Mouse (Mus musculus): ENCODE measurements around the gene Nucb1. TPM values are rescaled to one million over a fixed set of nuclear protein-coding genes. Genes with fewer than 3 reads are reported as not detected.
"Not testable (repeated sequence)": the region's sequence is repeated elsewhere in the genome, so short reads cannot be mapped to it uniquely, and the experiment has no call there.

Nucb1 gene
- total RNA-seq, 2 experiments from 2014 or later, result 144 to 151 TPM

DNA sequence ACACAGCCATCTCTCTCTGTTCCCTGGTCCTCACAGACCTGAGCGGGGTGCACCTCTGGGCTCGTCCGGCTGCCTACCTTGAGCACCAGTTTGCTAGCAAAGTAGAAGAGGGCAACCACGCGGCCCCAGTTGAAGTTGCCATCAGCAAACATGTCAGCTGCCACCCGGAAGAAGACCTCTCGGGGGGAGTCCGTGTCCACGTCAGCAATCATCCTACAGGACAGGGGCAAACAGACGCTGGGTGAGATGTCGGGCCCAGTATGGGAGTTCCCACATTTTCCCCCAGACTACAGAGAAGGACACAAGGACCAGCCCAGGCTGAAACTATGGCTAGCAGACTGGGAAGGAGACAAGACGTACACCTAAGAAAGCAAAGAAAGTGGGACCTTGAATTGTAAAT lies 45.1 kb downstream of the Nucb1 start:
- no peak for DNase-seq
- intact Hi-C loops (cut with DNase I), result no loop called here

DNA sequence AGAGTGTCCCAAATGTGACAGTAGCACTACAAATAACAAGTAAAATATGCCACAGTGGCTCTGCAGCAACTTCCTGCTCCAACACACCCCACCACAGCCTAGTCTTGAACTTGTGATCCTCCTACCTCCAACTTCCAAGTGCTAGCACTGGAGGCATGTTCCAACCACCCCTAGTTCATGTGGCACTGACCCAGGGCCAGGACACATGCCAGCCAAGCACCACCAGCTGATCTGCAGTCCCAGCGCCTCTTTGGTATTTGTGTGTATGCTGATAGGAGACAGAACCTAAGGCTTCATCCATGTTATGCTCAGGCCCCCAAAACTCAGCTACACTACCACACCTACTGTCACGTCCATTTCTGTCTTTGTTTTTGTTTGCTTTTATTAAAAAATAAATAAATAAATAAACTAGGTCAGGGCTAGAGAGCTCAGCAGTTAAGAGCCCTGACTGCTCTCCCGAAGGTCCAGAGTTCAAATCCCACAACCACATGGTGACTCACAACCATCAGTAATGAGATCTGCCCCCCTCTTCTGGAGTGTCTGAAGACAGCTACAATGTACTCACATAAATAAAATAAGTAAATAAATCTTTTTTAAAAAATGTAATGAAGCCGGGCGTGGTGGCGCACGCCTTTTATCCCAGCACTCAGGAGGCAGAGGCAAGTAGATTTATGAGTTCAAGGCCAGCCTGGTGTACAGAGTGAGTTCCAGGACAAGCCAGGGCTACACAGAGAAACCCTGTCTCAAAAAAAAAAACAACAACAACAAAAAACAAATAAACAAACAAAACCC lies 46.0 kb downstream of the Nucb1 start:
- intact Hi-C loops (cut with DNase I), result no loop called here

DNA sequence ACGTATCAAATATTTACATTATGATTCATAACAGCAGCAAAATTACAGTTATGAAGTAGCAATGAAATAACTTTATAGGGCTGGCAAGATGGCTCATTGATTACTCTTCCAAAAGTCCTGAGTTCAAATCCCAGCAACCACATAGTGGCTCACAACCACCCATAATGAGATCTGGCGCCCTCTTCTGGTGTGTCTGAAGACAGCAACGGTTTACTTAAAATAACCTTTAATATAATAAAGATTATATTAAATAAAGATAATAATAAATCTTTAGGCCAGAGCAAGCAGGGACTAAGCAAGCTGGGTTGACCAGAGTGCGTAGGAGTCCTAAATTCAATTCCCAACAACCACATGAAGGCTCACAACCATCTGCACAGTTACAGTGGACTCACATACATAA lies 47.3 kb downstream of the Nucb1 start:
- intact Hi-C loops (cut with DNase I); DNase-seq: not testable (repeated sequence)

More for the DNA sequence above, 46.0 kb downstream of the Nucb1 start:
- DNase-seq, result no peak

DNA sequence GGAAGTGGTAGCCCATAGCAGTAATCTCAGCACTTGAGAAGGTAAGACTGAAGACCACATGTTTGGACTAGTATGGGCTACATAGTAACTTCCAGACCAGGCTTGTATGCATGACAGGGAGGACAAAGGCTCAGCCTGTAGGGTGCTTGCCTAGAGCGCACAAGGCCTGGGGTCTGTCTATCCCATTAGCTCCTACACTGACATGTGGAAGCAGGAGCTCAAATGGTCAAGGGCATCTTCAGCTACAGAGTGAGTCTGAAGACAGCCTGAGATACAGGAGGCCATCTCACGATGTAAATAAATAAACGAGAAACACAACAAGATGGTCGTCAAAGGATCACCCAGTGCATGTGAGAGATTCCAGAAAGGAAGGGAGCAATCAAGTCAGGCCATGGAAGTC lies 47.9 kb downstream of the Nucb1 start:
- DNase-seq, result no peak
- intact Hi-C loops (cut with DNase I), result no loop called here

DNA sequence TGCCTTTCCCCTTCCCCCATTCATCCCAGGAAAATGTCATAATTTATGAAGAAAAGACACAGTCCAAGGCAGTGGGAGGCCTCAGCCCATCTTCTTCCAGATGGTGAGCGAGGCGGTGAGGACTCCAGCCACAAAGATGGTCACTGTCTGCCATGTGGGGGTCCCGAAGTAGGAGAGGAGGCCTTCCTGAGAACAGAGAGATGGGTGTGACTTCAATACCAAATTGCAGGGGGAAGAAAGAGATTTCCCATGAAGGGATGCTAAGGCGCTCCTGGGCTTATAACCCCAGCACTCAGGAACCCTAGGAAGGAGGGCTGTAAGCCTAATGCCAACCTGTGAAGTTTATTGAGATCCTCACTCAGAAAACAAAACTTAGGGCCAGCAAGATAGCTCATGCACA lies 48.4 kb downstream of the Nucb1 start:
- DNase-seq, result no peak
- intact Hi-C loops (cut with DNase I), result no loop called here

DNA sequence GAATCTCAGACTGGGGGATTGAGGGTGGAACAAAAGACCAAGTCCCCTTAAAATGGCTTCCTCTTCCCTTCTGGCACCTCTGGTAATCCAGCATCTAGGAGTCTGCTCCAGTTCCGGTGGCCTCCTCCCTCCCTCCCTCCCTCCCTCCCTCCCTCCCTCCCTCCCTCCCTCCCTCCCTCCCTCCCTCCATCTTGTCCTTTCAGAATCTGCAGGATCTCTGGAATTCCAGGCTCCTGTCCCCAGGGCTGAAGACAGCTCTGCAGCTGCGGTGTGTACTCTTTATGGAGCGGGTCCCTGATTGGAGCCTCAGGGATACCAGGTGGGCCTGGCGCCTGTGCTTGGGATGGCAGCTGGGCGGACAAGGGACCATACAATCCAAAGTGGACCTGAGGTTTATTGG lies 48.9 kb downstream of the Nucb1 start:
- intact Hi-C loops (cut with DNase I), result no loop called here

DNA sequence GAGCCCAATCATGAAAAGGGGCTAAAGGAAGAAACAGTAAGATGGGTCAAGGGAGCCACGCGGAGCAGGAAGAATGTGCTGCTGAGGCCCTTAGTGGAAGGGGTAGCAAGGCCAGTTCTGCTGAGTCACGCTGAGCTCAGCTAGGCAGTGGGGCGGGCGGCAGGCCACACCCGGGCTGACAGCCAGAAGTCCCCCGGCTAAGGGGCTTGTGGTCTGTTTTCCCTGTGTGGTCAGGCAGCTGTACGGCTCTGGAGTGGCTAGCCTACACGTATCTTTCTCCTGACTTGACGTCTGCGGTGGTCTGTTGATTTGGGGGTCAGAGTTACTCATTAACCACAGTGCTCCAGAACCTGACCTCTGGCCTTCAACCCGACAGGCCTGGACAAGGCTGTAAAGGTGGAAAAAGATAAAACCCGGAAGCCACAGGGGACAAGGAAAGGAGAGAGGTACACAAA lies 49.3 kb downstream of the Nucb1 start:
- DNase-seq, result peak; percentile 68 to 72
- intact Hi-C loops (cut with DNase I), result no loop called here

More for the DNA sequence above, 48.9 kb downstream of the Nucb1 start:
- no peak for DNase-seq

DNA sequence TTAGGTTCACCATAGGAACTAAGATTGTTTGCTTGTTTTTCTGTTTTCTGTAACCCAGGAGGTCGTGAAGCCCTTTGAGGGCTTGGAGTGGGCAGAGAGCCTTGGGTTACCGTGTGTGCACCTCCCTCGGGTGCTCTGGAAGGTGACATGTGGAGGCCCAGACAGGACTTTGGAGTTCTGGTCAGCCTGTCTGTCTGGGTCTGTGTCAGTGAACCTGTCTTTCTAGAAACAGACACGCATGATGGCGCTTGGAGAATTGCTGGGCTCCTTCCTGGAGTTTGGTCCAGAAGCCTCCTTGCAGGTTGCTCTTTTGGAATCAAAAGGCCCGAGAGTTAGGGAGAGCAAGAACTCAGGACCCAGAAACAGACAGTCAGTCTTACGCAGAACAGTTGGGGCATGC lies 49.8 kb downstream of the Nucb1 start:
- DNase-seq, result no peak
- intact Hi-C loops (cut with DNase I), result no loop called here

DNA sequence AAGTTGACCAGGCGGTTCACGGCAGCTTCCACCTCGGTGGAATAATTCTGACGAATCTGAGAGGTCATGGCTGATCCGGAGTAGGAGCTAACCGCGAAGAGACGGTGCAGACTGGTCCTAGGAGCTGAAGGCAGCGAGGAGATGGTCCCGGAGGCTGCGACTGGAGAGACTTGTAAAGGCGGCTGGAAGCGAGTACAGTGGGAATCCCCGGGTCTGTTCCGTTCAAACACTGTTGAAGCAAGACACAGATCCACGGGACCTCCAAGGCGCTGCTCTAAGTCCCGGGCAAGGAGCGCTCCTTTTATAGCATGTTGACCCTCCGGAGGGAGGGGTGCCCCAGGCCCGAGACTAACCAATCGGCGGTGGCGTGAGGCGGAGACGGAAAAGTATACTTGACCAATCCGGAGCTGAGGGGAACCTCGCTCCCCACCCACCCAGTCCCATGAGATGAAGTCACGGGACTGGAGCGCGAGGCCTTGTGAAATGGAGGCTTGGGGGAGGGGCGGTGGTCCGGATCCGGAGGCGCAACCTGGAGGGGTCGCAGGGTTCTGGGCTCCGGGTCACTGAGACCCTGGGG lies 50.6 kb downstream of the Nucb1 start, which contains the start of gene Ftl1:
Ftl1 (minus strand) TSS at position 321 of the 577 bp plus-strand sequence.
- peak; percentile 97 to 98 for DNase-seq
- intact Hi-C loops (cut with DNase I), result loop anchor here (2.0 kb wide), 1 partner anchor 25 kb away; the partner anchor contains the start of gene Gys1

DNA sequence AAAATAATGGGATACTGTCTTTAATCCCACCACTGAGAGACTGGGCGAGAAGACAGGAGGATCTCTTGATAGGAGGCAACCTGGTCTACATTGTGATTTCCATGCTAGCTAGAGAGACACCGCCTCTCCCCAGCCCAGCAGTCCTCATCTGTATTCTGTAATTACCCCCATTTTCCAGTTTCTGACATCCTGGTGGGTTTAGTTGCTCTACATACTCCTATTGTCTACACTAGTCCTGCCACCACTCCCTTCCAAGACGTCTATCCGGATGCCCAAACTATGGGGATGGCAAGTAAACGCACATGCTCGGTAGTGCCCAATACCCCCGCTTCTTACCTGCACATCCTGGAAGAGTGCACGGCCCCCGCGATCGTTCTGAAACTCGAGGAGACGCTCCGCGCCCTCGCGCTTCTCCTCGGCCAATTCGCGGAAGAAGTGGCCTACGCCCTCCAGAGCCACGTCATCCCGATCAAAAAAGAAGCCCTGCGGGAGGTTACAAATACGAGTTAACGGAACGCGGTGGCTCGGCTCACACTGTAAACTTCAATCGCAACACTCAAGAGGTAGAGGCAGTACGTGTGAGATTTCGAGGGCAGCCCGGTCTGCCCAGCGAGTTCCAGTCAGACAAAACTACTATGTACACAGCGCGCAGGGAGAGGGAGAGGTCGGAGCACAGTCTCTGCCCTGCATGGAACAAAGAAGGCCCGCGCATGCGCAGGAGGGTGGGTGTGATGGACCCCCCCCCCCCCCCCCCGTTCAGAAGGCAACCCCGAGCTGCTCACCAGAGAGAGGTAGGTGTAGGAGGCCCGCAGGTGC lies 51.2 kb downstream of the Nucb1 start:
- DNase-seq, result peak; percentile 86 to 94
- intact Hi-C loops (cut with DNase I), result loop anchor here (2.0 kb wide), 1 partner anchor 24 kb away; the partner anchor contains the start of gene Gys1

DNA sequence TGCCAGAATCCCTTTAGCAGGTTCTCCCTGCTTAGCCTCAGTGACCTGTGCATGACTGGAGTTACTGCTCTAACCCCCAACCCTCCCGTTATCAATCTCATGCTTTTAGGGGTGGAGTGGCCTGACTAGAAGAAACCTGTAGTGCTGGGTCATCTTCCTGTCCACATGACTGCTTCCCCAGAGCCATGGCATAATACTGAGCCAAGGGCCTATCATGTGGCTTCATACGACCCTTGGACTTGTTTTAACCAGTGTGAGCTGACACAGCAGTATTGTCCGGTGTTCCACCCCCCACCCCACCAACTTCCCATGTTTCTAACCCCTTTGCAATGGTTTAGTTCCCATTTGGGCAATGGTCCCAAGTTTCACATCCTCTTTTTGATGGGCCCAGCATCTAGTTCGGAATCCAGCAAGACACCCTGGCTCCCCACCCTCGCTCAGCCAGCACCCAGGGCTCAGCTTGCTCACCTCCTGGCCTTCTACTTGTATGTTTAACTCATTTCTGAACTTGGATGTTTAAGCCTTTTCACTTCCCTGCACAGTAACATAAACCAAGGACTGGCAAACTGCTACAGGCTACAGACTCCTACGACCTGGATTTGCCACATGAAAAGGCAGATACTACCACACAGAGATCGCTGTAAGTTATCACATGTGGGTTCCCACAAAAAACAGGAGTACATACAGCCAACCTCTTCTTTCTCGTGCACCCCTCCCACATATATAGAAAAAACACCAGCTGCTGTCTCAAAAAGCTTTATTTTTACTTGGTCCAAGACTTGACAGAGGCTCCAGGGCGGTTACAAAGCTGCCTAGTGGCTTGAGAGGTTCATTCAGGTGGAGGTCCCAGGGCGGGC lies 52.8 kb downstream of the Nucb1 start:
- DNase-seq, result peak in 1 of 2 experiments; percentile 50
- intact Hi-C loops (cut with DNase I), result loop anchor here (2.0 kb wide), 1 partner anchor 23 kb away; the partner anchor contains the start of gene Gys1

DNA sequence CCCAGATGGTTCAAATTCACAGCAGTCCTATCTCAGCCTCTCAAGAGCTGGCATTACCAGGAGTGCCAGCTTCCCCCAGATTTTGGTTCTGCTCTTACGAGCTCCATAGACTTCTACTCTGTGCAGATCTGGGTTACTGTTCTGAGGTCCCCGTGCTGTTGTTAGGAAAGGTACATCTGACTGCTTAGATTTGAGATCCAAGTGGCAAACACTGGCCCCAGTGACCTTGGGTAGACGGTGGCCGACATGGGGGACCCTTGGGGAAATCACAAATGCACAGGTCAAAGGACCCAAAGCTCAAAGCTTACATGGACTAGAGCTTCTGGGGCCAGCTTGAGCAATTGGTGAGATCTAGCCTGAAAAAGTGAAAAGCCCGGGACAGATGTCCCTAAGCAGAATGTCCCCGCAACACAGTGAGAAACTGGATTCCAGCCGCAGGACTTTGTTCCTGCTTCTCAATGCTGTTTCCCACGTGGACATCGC lies 53.4 kb downstream of the Nucb1 start:
- intact Hi-C loops (cut with DNase I), result no loop called here
- DNase-seq, result no peak

DNA sequence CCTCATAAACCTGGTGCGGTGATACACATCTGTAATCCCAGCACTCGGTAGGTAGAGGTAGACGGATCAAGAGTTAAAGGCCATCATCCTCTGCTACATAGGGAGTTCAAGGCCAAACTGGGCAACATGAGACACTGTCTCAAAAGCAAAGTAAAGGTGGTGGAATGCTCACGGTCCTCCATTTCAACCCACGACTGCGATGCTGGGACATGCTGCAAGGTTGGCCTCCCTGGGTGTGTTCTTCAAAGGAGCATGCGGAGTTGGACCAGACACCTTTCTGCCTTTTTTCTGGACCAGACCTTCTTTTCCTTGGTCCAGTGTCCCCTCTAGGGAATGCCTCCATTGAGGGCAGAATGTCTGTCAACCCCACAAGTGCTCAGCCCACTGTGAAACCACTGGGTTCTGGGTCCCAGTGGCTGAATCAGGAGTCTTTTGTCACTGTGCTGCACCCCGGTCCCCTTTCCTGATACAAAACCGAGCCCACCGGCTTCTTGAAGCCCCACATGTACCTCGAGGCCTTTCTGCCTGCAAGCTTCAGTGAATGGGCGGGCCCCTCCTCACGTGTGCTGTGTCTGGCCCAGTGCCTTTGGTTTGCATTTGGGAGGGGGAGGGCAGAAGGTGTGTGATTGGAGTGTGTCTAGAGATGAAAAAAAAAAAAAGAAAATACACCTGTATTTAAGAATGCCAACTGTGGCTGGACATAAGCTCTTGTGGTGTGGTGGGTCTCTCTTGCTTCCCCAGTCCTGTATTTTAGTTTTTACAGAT lies 54.1 kb downstream of the Nucb1 start:
- intact Hi-C loops (cut with DNase I), result no loop called here
- DNase-seq, result no peak

DNA sequence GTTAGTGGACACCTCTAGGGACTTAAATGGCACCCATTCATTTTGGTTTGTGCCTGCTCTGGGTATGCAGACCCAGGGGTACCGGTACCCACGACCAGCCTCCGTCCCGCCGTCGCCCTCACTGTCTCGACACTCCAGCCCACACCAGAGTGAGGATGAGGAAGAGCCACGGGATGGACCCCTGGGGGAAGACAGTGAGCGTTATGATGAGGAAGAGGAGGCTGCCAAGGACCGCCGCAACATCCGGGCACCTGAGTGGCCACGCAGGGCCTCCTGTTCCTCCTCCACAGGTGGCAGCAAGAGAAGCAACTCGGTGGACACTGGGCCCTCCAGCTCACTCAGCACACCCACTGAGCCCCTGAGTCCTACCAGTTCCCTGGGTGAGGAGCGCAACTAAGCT lies 55.2 kb downstream of the Nucb1 start:
- intact Hi-C loops (cut with DNase I), result loop anchor here (5.0 kb wide), 1 partner anchor 107 kb away; no protein-coding TSS in a partner anchor
- no peak for DNase-seq

DNA sequence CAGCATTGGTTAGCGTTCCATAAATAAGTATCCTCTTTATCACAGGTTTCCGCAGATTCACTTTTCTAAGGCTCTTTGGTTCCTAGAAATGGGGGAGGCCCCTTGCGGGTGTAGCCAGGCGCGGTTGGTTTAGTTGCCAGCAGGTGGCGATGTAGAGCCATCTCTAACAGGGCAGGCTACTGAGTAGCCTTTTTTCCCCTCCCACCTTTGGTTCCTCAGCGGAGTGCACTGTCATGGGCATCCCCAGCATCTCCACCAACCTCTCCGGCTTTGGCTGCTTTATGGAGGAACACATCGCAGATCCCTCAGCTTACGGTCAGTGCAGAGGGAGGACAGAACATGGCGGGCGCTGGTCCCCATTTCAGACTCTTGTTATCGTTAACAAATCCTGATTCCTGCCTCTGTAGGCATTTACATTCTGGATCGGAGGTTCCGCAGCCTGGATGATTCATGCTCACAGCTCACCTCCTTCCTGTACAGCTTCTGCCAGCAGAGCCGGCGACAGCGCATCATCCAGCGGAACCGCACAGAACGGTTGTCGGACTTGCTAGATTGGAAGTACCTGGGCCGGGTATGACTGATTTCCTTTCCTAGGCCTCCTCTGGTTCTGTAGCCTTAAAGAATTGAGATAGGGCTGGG lies 58.7 kb downstream of the Nucb1 start:
- intact Hi-C loops (cut with DNase I), result loop anchor here (5.0 kb wide), 1 partner anchor 111 kb away; no protein-coding TSS in a partner anchor
- DNase-seq, result peak; percentile 82 to 91

DNA sequence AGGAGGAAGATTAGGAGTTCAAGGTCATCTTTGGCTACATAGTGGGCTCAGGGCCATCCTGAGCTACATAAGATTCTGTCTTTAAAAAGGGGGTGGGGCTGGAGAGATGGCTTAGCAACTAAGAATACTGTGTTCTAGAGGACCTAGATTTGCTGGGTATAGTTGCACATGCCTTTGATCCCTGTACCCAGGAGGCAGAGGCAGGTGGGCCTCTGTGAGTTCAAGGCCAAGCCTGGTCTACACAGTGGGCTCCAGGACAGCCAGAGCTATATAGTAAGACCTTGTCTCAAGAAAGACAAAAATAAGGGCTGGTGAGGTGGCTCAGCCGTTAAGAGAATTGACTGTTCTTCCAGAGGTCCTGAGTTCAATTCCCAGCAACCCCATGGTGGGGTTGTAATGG lies 60.2 kb downstream of the Nucb1 start:
- no peak for DNase-seq
- intact Hi-C loops (cut with DNase I), result loop anchor here (5.0 kb wide), 2 partner anchors 112 to 148 kb away; no protein-coding TSS in a partner anchor

DNA sequence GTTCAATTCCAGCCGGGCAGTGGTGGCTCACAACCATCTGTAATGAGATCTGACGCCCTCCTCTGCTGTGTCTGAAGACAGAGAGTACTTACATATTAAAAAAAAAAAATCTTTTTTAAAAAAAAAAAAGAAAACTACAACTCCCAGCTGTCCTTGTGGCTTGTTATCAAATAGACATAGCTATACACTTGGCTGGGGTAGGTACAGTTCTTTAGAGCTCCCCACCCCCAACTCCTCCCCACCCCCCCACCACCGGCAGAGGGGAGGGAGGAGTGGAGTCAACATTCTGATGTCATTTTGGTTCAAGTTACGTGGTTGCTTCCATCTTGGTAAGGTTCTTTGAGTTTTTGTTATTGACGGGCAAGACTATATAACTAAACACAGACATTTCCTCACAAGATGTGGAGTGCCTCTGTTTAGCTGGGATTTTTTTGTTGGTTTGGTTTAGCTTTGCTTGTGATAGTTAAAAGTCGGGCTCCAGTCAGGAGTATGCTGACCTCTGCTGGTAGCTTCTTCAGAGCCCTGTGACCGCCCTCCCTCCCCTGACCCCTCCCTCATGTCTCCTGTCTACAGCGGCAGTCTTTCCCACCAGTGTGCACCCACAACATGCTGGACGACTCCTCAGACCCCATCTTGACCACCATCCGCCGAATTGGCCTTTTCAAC lies 62.7 kb downstream of the Nucb1 start:
- peak; percentile 55 to 67 for DNase-seq
- intact Hi-C loops (cut with DNase I), result loop anchor here (5.0 kb wide), 1 partner anchor 145 kb away; no protein-coding TSS in a partner anchor

DNA sequence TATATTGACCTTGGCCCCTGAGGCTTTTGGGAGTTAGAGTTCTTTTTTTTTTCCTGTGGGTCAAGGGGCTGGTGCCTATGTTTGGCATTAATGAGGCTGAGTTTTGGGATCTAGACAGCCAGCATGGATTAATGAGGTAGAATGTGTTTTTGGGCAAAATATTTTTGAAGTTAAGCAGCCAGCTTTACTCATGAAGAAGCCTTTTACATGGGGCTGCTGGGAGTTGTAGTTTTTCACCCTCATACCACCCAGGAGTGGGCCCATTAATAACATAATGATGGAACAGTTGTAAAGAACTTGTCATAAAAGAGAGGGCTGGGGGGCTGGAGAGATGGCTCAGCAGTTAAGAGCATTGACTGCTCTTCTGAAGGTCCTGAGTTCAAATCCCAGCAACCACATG lies 63.6 kb downstream of the Nucb1 start:
- intact Hi-C loops (cut with DNase I), result loop anchor here (5.0 kb wide), 1 partner anchor 144 kb away; no protein-coding TSS in a partner anchor
- no peak for DNase-seq

All from heart, postnatal 10 days (tissue).